Mouse (Mus musculus): ENCODE data around the gene Nomo1.

The Nomo1 gene

DNA sequence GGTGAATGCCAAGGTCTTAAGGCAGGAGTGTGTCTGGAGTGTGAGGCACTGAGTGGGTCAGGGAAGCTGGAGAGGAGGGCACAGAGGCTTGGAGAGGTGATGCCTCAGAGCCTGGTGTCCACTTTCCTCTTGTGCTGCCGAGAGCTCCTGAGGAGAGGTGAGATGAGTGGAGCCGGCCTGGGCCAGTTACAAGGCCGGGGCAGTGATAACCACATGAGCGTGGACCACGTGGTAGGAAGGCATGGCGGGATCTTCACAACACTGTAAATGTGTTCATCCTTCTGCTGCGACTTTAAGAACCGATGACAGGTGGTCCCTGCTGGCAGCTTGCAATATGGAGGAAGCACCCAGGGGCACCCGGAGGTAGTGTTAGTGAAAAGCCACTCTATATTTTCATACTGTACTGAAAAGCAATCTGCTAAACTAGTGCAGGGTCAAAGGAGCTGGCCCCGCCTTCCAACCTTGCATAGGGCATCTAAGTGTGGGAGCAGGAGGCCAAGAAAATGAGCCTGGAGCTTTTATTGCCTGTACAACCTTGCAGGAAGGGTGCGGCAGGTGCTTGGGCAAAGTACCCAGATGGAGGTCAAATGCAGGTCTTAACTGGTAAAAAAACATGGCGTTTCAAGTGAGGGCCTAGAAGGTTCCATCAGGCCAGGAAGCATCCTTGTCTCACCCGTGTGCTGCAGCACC is 14.5 kb downstream of the Nomo1 start:
- no peak for DNase-seq

DNA sequence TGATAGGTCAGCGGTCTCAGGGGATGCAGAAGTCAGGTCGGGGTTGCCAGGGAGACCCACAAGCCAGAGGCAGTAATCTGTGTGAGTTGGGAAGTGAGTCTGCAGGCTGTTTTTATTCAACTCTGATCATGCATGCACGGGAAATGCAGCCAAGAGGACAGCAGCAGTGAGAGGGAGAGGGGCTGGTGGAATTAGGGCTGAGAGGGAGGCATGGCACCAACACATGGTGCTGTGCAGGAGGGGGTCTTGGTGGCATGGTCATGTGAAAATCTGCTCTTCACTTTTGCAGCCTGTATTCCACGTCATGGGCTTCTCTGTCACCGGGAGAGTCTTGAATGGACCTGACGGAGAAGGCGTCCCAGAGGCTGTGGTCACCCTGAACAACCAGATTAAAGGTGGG is 16.5 kb downstream of the Nomo1 start:
- no peak for DNase-seq

DNA sequence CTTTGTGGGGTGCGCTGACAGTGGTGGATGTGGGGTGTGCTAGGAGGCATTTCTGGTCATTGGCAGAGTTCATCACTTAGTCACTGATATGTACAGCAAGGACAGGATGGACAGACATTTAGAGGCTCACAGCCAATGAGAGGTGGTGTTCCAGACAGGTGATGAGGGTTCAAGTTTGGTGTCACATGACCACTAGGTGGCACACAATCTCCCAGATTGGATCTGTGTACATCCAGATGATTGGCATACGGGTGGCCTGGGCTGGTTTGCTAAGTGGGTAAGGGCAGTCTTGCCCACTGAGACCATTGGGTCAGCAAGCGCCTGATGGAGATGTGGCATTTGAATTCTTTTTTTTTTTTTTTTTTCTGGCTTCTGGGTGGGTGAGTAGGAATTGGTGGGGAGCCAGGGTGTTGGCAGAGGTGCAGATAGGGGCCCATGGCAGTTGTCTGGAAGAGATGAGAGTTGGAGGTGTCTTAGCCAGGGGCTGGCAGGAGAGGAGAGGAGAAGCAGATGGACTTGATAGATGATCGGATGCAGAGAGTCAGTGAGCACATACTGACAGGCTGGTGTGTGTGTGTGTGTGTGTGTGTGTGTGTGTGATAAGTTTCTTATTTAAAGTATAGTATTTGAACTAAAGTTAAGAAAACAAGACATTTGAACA is 18.8 kb downstream of the Nomo1 start:
- DNase-seq = peak; percentile 16

DNA sequence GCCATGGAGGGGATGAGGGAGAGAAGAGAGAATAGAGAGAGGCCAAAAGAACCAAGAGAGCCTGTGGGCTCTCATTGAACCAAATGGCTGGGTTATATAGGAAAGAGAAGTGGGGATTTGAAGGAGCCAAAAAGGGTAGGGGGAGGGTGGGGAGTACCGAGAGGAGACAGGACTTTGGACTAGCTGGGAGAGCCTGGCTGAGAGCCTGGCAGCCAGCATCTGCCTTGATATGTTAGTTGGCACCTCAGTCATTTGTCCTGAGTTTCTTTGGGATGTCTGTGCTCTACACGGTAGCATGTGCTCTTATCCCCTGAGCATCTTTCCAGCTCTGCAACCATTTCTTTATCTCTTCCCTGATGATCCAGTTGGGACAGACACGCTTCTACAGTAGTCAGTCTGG is 20.1 kb downstream of the Nomo1 start:
- no peak for DNase-seq

DNA sequence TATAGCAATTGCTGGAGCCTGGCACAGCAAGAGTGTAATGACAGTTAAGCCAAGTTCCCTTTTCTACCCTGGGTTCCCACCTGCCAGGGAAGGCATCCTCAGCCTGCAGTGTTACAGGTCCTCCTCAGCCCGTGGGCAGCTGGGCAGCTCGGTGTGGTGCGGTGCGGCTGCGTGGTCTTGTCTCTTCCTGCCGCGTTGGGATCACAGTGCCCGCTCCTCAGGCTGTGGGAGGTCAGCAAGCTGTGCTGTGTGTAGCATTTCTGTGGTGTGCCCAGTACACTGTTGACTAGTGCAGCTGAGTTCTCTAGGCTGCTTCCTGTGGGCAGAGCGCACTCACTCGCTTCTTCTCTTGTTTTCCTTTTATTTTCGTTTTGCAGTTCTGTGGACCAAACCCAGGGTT is 25.4 kb downstream of the Nomo1 start:
- DNase-seq = no peak

DNA sequence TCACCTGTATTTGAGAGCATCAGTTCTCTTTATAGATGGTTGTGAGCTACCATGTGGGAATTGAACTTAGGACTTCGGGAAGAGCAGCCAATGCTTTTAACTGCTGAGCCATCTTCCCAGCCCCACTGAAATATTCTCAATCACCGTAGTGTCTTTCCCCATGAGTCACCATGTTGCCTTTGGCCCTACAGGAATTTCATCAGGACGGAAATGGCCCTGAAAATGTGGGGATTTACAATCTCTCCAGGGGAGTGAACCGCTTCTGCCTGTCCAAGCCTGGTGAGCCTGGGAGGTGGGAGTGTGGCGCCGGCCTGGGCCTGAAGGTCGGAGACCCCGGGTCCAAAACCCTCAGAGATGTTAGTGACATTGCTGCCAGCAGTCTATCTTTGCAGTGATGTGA is 27.2 kb downstream of the Nomo1 start:
- DNase-seq = no peak

DNA sequence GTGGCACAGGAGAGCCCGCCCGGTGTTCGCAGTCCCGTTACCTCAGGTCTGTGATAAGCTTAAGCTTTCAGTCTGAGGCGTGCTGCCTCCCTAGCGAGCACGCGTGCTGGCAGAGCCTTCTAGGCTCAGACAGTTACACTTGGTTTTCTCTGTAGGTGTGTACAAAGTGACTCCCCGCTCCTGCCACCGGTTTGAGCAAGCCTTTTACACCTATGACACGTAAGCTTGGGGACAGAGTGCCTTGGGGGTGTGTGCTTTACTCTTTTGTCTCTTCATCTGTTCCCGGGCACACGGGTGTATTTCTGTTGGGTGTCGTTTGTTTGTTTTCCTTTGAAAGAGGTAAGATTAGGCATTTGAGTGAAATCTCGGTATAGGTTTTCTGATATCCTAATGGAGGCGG is 28.1 kb downstream of the Nomo1 start:
- DNase-seq = no peak

DNA sequence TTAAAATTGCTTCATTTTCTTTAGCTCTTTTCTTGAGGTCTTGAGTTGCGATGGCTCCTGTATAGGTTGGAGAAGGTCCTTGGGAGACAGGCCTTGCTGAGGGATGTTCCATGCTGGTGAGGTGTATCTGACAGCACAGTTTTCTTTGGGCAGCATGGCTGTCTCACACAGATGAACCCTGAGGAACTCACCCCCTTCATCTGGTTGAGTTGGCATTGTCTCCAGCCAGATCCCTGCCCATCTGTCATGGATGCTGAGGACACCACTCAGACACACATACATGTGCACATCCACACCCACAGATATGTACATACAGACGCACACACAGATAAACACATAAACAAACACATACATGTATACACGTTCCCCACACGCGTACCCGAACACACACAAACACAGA is 29.8 kb downstream of the Nomo1 start:
- DNase-seq = no peak

DNA sequence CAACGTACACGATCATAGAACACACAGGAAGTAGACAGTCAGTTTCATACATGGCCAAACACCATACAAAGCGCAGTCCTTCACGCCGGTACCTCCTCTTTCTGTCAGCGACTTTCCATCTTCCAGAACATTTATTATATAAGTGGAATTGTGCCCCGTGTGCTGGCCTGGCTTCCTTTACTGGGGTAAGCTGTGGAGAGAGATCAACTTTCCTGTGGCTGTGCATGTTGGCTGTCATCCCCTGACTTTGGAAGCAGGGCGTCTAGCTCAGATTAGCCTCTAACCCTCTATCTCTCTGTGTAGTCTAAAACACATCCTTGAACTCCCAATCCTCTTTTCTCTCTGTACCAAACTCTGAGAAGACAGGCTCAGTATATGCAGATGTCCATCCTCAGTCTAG is 35.3 kb downstream of the Nomo1 start:
- no peak for DNase-seq

DNA sequence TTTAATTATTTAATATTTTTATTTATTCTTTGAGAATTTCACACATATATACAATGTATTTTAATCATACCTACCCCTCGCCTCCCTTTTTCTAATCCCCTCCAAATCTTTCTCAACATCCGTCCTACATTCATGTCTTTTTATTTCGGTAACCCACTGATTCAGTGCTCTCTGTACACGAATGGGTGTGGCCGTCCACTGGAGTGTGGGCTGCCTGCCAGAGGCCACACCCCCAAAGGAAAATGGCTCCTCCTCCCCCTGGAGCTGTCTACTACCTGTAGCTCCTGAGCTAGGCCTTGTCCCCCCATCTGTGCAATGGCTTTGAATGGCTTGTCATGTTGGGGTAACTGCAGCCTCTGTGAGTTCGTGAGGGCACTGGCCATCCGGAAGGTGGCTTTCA is 43.3 kb downstream of the Nomo1 start:
- no peak for DNase-seq

DNA sequence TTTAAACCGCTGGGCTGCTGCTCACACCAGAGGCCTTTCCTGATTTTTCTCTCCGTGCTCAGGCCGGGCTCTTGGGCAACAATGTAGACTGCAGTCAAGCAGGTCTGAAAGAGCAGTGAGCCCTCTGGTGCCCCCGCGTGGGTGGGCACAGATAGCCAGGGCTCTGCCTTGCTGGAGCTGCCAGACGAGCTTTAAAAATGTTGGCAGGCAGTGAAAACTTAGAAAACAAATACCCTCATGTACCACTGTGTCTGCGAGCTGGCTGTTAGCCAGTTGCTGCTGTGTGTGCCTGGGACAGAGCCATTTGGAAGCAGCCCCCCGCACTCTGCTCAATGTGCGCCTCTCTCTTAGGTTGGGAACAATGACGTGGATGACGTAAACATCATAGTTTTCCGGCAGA is 44.2 kb downstream of the Nomo1 start:
- DNase-seq = no peak

DNA sequence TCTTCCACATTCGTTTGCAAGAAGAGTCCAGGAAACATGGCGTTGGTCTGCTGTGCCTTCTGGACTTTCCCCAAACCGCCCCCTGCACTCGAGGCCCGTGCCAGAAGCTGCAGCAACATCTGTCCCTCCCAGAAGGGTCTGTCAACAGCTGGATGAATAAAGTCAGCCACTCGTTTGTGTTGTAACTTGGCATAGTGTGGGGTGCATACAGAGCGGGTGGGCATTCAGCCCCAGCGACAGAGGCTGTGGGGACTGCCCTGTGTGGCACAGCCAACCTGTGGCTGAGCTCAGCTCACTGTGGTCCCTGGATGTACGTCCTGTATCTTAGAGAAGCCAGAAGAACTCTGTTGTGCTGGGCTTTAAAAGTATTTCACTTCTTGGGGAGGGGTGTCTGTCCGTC is 50.5 kb downstream of the Nomo1 start:
- DNase-seq = no peak

DNA sequence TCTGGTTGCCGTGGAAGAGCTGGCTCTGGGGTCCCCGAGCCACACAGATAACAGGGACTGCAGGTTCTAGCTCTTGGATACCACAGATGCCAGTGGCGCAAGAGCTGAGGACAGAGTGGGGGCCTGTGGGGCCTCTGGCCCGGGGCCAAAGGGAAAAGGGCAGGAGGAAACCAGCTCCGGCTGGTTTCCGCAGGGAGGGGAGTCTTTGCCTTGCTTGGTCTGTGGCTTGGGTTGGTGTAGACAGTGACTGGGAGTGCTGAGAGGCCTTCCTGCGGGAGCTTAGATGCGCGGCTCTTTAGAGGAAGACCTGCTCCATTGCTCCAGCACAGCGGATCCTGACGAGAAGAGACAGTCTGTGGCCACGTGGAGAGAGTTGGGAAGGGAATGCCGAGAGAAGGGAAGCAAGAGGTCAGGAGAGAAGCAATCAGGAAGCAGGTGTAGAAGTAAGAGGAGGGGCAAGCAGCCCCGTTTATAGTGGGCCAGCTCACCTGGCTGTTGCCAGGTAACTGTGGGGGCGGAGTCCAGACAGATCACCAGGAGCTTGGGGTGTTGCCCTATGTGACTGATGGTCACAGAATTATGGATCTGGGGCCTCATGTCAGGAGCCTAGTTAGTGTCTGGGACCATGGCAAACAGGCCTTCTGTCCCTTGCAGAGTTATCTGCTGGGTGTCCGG is 51.5 kb downstream of the Nomo1 start:
- peak; percentile 45 for DNase-seq

DNA sequence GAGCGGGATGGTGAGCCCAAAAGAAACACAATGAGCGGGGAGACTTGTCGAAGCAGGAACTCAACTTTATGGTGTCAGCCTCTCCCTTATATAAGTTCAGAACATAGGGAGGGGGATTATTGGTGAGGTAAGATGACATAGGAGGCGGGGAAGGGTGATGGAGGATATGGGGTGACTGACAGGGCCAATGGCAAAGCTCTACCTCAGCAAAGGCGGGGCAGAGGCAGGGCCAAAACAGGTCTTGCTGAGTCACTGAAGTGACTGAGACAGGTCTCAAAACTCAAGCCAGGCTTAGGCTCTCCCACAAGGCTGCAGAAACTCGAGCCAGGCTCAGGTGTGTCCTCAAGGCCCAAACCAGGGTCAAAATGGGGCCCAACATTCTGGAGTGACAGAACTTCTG is 52.9 kb downstream of the Nomo1 start:
- DNase-seq = no peak

DNA sequence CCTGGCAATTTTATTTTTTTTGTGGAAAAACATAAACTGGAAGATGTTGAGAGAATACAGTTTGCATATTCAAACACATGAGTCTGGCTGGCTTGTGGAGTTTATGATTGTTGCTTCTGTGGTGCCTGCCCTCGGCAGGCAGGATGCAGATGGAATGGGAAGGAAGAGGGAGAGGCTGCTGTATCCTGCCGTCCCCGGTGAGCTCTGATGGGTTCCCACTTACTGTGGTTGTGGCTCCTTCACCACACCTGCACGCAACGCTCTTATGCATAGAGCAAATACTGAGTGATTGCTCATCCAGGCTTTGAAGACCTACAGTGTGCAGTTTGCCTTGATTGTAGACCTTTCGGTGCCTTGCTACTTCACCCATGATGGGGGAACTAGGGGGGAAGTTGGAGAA is 54.7 kb downstream of the Nomo1 start:
- no peak for DNase-seq

DNA sequence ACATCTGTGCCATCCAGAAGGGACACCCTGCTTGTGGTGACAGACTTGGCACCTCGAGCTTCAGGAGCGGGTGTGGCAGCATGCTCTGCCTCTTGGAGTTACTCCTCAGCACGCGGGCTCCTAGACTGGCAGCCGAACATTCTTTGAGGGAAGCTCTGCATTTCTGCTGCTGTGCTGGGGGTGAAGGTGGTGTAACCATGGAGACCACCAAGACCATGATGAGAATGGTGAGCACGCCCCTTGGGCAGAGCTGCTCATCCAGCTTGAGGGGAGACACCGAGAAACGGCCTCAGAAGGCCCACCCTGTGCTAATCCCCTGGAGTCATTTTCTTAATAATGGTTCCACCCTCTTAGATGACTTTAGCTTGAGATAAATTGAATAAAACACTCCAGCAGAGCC is 59.3 kb downstream of the Nomo1 start:
- DNase-seq = no peak

DNA sequence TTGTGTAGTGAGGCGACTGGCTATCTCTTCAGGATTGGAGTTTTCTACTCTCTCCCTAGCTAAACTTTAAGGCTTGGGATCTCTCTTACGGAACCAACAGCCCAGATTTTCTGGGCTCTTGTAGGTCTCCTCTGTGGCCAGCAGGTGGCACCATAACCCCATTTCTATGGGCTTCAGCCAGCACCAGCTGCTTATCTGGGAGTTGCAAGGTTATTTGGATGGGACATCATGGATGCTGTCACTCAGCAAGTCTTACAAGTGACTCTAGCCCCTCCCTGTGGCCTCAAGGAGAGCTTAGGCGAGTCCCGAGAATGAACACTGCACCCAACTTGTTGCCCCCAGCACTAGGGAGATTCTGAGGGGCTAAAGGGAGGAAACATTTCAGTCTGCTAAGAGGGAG is 62.6 kb downstream of the Nomo1 start:
- DNase-seq = peak; percentile 75

DNA sequence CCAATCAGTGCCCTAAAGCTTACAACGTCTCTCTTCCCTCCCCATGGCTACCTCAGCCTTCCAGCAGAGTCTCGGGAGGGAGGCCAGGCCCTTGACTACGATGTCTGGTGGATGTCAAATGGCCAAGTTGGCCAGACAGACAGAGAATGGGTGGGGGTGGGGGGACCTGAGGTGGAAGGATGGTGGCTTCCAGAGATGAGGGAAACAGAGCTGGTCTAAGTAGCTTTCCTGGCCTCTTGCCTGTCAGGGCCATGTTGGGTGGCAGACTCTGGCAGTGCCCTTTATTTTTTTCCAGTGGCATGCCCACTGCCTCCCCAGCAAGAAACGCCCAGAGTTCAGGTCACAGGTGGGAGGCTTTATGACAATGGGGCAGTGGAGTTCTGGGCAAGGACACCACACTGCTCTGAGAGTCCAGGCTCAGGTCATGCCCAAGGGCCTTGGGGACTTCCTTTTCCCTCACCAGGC is 63.9 kb downstream of the Nomo1 start:
- no peak for DNase-seq

DNA sequence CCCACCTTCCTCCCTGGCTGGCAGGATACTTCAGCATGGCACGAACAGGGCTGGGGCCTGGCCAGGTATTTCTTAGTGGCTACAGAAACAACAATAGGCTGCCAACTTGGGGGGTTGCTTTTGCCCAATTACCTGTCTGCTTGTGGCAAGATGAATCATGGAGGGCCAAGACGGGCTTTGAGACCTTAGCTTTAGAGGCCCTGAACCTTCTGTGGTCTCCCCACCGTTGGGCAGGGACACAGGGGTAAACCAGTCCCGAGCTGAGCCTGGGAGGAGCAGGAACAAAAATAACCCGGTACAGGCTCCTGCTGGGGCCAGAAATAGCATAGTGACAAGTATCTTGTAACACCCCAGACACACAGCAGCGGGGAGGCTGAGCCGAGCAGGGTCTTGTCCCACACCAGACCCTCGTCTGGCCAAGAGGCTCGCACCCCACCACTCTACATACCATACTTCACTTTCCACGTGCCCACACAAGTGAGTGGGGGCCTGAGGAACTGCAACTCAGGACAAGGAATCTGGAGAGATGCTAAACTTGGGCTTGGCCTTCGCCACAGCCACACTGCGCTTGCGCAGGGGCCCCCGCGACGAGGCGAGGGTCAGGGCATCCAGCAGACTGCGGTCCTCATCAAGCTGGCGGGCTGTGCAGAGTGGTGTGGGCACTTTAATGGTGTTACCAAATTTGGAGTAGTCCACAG is 64.9 kb downstream of the Nomo1 start:
- no peak for DNase-seq

DNA sequence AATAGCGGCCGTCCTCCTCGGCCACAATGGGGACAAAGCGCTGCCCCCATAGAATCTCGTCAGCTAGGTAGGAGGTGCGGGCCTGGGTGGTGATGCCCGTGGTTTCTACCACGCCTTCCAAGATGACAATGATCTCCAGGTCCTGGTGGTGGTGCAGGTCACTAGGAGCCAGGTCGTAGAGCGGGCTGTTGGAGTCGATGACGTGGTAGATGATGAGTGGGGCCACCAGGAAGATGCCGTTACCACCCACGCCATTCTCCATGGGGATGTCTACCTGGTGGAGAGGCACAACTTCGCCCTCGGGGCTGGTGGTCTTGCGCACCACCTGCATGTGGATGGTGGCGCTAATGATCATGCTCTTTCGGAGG is 65.4 kb downstream of the Nomo1 start:
- DNase-seq = no peak

DNA sequence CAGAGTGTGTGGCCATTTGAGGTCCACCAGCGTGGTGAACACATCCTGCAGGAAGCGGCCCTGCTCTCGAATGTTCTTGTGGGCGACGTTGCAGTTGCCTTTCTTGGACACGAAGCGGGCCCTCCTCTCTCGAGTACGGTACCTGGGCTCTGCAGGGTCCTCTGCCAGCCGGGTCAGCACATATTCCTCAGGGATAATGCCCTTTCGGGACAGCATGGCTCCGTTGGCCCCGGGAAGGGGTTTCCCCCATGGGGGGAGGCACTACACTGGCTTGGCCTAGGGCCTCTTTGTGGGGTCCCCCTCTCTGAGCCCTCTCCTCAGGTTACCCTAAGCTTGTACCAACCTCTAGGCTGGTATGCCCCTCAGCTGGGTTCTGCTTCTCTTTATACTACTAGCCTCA is 66.2 kb downstream of the Nomo1 start:
- no peak for DNase-seq

DNA sequence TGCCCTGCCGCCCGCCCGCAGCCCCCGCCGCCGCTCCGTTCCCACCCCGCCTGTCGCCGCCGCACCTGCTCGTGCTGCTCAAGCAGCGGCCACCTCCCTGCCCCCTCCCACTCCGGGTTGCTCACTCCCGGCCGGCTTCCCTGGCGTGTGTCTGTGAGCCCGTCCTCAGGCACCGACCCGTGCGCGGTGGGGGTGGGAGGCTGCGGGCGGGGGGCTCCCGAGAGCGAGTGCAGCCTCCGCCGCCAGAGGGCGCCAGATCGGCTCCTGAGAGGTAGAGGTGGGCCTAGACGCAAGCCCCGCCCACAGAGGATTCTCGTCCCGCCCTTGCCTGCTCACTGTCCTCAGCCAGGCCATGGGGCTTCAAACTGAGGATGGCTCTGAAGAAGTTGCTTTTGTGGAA is 67.1 kb downstream of the Nomo1 start, which contains the start of gene Kcnj11:
Gene Kcnj11 (minus strand): TSS at position 202 of the 400 bp plus-strand sequence.
- DNase-seq = peak; percentile 76

DNA sequence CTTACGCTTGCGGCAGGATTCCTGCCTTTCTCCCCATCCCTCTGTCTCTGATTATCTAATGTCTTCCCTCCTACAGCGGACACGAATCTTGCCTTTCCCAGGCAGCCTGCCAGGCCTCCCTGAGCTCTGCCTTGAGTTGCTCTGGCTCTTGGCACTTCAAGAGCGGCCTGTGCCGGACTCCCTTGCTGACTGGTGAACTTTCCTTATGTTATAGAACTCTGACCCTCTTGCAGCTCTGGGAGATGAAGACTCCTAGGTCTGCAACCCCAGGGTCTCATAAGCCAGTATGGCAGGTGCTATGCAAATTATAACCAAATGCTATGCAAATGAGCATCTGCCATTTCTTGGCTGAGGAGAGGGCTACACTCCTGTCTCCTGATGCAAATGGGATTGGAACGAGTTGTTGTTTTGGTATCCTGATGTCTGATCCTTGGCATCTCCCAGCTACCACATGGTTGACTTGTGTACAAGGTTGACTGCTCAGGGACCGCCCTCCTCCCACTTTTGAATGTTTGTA is 69.6 kb downstream of the Nomo1 start:
- DNase-seq = no peak

DNA sequence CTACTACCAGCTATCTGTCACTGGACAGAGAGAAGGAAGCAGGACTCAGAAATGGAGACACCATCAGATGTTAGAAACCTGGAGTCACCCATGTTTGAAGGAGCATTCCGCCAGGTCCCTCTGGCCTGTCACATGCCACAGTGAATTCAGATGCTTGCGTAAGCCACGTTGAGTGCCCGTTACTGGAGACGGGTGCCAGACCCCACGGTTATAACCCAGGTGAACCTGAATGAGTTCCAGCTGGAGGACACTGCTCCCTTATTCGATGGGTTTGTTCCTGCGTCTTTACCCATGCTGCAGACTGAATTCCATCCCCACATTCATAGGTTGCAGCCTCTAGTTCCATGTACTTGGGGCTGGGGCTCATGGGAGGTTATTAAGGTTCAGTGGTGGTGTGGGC is 70.3 kb downstream of the Nomo1 start:
- DNase-seq = no peak

All from lung, postnatal 10 days (tissue).